Mouse (Mus musculus) cerebellum, adult 2 months (tissue): Measurements from ENCODE around the gene Sorcs2. TPM values are rescaled to one million over a fixed set of nuclear protein-coding genes. Genes with fewer than 3 reads are reported as not detected.

ENCODE experiments used
- DNase-seq, 2 experiments: peaks; one replicate each; pipeline ENCODE4 v3.0.0; 2021
- H3K27ac ChIP-seq: fragments of 200-500 bp; 2 replicates; pipeline ENCODE4 v1.5.1; 2012; ENCODE audit warnings: low read length, control low read depth, inconsistent platforms; ENCODE audit not compliant: insufficient read depth
- H3K27me3 ChIP-seq: fragments of 200-500 bp; 2 replicates; pipeline ENCODE4 v1.6.1; 2012; ENCODE audit warnings: inconsistent platforms, mild to moderate bottlenecking, low read length, moderate library complexity; ENCODE audit not compliant: control insufficient read depth, insufficient read depth
- H3K4me1 ChIP-seq: fragments of 200-500 bp; 2 replicates; pipeline ENCODE4 v1.6.1; 2011; ENCODE audit warnings: low read length; ENCODE audit not compliant: control insufficient read depth, insufficient read depth
- H3K4me3 ChIP-seq: fragments of 200-500 bp; replicated peaks from 2 replicates; pipeline ENCODE3; 2011; ENCODE audit warnings: mild to moderate bottlenecking, low read depth, low read length, control low read depth; ENCODE audit not compliant: insufficient read depth
- CTCF ChIP-seq: fragments of 200-500 bp; IDR thresholded peaks from 2 replicates; pipeline ENCODE4 v1.5.1; 2011; ENCODE audit warnings: low read depth, mild to moderate bottlenecking, control low read depth, low read length, moderate library complexity, borderline replicate concordance; ENCODE audit not compliant: insufficient read depth
- POLR2A ChIP-seq: fragments of 200-500 bp; IDR thresholded peaks from 2 replicates; pipeline ENCODE4 v1.6.1; 2011; ENCODE audit warnings: low read length, control low read depth, borderline replicate concordance; ENCODE audit not compliant: insufficient read depth
- WGBS: fragments of 180-500 bp; shearing (Covaris S2); methylation state at CpG from one replicate; pipeline ENCODE4 v1.1.7; 2018; 5-methylcytosine and 5-hydroxymethylcytosine counted together
- polyA plus RNA-seq: library from polyadenylated mRNA; depleted of rRNA; stranded (reverse); fragments of >200 nt; gene quantifications from 2 replicates; pipeline ENCODE4 v1.2.3, GENCODE M21; 2012

The Sorcs2 gene
- polyA plus RNA-seq, 1 experiment, result 8.7 TPM

DNA sequence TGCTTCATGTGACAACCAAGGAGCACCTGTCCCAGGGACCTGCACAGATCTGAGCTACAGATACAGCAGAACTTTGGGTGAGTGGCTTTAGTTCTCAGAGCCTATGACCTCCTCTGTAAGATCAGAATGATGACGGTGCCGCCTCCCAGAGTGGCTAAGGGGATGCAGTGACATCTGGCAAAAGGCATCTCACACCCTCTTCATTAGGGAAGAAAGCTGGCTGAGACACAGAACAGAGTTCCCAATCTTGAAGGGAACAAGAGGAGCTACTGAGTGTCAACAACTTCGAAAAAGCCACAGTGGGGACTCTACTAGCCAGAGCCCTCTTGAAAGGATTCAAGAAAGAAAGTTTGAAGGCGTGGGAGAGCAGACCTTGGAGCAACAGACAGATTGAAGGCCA is 100.7 kb downstream of the Sorcs2 start:
- Histone ChIP-seq H3K27ac (no peak overlapping the region), H3K4me3 (no peak overlapping the region), H3K4me1 (0 out of 2 replicates have a peak, but pooled peaks cover 5% of the 10 kb centered on the region), H3K27me3 (no peaks in the 10 kb centered on the region)
- TF ChIP-seq POLR2A, result no peak
- TF ChIP-seq CTCF, result no peak
- DNase-seq, result no peak
- WGBS, result 79% methylated on average over 4 of the region's 4 CpGs

DNA sequence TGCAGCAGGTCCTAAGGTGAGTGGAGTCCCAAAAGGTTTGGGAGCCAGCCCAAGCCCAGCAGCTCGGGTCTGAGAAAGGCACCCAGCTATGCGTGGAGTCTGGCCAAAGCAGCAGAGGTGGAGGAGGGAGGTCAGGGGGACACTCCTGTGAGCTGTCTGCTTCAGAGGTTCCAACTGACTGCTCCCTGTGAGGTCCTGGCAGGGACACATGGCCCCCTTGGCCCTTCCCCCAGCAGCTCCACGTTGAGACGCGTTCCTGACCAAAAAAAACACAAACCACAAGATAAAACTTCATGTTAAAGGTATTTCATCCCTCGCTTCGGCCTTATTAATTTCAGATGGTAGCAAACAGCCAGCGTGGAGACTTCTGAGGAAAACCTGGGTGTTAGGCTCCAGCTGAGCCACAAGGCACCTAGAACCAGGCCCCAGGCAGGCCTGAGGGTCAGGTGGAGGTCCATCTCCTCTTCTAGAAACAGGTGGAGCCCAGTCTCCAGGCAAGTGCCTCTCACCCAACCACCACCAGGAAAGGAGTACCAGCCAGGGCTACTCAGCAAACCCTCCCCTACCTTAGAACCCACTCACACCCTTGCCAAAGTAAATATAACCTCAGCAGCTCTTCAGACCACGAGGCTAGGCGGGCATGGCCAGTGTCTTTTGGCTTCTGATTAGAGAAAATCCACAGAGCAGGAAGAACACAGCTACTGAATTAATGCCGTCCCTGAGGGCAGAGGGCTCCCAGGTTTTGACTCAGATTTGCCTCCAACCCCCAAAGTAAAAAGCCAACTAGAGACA is 104.6 kb downstream of the Sorcs2 start:
- Histone ChIP-seq H3K4me1 (no peaks in the 10 kb centered on the region), H3K4me3 (no peak overlapping the region), H3K27ac (no peak overlapping the region), H3K27me3 (no peaks in the 10 kb centered on the region)
- 59% methylated on average over 11 of the region's 11 CpGs for WGBS
- DNase-seq, result no peak
- TF ChIP-seq POLR2A (no peak), CTCF (no peak)

DNA sequence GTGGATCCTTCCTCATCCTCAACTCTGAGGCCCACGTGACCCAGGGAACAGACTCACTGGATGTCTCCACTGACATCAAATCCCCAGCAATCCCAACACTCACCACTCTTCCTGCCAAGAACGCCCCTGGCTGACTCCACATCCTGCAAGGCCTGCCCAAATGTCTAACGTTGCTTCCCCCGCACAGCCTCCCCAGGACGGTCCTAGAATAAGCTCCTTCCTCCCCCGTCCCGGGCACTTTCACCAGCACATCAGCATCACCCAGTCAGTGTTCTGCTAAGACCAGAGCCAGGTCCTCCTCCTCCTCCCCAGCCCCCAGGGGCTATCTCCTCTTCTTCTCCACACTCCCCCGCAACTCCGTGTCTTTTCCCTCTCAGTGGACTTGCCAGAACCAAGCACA is 105.6 kb downstream of the Sorcs2 start:
- TF ChIP-seq POLR2A (no peak), CTCF (no peak)
- 69% methylated on average over 9 of the region's 9 CpGs for WGBS

DNA sequence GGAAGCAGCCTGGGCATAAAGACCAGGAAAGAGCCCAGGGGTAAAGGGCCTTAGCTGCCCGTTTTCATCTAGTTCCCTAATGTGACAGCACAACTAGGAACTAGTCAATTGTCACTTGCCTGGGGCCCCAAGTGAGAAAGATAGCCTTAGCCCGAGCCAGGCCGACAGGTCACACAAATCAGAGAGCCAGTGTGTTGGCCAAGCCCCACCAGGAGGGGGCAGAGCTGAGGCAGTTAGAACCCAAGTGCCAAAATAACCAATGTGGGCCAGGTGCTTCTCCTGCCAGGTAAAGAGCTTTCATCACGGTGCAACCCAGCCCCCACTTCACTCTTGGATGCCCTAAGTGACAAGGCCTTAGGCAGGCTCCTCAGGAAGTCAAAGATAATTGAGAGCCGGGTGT is 106.7 kb downstream of the Sorcs2 start:
- Histone ChIP-seq H3K4me1 (no peaks in the 10 kb centered on the region), H3K27me3 (no peaks in the 10 kb centered on the region), H3K27ac (no peak overlapping the region), H3K4me3 (no peak overlapping the region)
- 64% methylated on average over 5 of the region's 5 CpGs for WGBS
- DNase-seq, result no peak
- TF ChIP-seq CTCF (peak; percentile 17; the same call in 1 of the 2 replicates), POLR2A (no peak)

More for the DNA sequence above, 105.6 kb downstream of the Sorcs2 start:
- no peaks in the 10 kb centered on the region for H3K4me1 ChIP-seq
- no peaks in the 10 kb centered on the region for H3K27me3 ChIP-seq
- no peak overlapping the region for H3K4me3 ChIP-seq
- no peak overlapping the region for H3K27ac ChIP-seq
- no peak for DNase-seq

DNA sequence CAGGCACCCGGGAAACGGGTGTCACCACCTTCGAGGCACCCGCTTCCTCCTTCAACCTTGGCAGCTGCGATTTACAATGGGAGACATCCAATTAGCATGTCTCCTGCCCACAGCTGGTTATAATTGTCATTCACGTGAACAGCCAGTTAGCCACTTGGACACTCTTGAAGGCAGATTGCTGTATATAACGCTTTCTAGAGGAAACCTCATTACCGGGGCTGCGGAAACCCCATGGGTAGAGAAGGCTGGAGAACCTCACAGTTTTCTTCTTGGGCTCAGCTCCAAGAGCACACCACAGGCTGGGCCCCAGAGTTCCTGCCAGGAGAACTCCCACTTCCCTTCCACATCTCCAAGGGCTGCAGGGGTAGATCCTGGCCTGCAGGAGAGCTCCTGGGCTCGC is 112.5 kb downstream of the Sorcs2 start:
- WGBS, result 46% methylated on average over 10 of the region's 10 CpGs
- DNase-seq, result no peak
- H3K27ac ChIP-seq, result no peak overlapping the region
- TF ChIP-seq CTCF (no peak), POLR2A (no peak)
- H3K4me1 ChIP-seq, result no peaks in the 10 kb centered on the region
- no peaks in the 10 kb centered on the region for H3K27me3 ChIP-seq
- H3K4me3 ChIP-seq, result no peak overlapping the region

DNA sequence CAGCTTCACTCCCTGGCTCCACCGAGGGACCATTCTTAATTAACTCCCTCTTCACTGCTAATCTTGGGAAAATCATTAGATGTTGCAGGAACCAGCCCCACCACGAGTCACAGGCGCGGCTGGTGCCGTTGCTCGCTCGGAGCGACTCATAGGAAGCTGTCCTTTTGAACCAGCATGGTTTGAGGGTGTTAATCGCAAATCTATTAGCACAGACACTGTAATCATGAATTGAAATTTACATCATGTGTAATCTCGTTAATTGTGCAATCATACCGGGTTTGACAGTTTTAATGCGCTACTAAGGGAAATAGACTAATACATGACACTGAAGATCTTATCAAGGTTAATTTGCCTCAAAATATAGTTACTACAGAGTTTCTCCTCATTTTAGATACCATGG is 118.0 kb downstream of the Sorcs2 start:
- H3K4me1 ChIP-seq, result no peaks in the 10 kb centered on the region
- 84% methylated on average over 12 of the region's 12 CpGs for WGBS
- H3K27me3 ChIP-seq, result no peaks in the 10 kb centered on the region
- no peak overlapping the region for H3K4me3 ChIP-seq
- H3K27ac ChIP-seq, result no peak overlapping the region
- TF ChIP-seq POLR2A (no peak), CTCF (no peak)
- DNase-seq, result no peak

DNA sequence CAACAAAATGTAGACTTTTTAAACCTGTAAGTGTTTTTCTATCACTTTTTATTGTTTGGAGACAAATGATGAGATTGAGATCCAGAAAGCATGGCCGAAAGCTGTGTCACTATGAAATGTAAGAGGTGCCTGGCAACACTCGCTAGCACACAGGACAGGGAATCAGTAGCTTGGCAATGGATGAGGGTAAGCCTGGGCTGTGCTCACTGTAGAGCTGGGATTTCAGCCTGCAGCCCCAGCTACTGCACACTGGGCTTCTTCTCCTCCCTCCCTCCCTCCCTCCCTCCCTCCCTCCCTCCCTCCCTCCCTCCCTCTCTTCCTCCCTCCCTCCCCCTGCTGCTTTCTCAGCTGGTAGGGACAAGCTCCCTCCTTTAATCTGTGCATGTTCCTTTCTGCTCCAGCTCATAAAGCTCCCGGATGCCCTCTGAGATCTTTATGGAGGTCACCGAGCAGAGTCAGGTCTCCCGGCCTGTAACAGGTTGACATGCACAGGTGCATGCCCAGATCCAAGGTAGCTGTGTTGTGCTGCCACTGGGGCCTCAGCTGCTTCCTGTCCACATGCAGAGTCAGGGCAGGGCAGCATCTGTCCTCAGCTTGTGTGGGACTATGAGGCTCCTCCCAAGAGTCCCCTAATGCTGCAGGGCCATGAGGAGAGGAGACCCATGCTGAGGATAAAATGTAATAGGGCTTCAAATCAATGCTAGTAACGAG is 123.1 kb downstream of the Sorcs2 start:
- no peak for DNase-seq
- Histone ChIP-seq H3K4me1 (no peaks in the 10 kb centered on the region), H3K27ac (no peak overlapping the region), H3K4me3 (no peak overlapping the region), H3K27me3 (no peaks in the 10 kb centered on the region)
- 51% methylated on average over 6 of the region's 6 CpGs for WGBS
- TF ChIP-seq CTCF, result no peak
- TF ChIP-seq POLR2A, result no peak
